Mouse (Mus musculus): ENCODE data around the gene Traf1. TPM values are rescaled to one million over a fixed set of nuclear protein-coding genes. Genes with fewer than 3 reads are reported as not detected.

Gene Traf1
- total RNA-seq, 2 experiments from 2014 or later: 0.36 to 0.53 TPM

GRCm38 (mm10) chr2:34948622-34949021 lies 12.9 kb downstream of the Traf1 start:
- intact Hi-C loops (cut with DNase I): no loop called here
- DNase-seq (ENCODE audit: extremely low spot score in 1 of 2, low spot score in 2 of 2): no peak

DNA sequence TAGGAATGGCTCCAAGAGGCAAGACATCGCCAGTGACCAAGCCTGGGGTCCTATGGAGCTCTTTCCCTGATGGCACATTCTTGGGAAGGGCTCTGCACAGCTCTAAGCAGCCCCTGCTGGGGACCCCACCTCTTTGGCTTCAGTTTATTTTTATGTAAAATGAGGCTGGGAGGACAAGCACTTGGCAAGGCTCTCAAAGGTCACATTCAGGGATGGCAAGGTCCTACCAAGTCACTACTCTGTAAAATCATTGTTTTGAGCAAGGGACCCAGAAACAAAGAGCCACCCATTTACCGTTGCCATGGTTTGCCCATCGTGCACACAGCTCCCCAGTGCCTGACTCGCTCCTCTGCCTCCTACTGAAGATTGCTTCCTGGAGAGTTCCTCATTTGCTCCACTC lies 15.5 kb downstream of the Traf1 start:
- no peak for DNase-seq (ENCODE audit: extremely low spot score in 1 of 2, low spot score in 2 of 2)
- intact Hi-C loops (cut with DNase I): no loop called here

DNA sequence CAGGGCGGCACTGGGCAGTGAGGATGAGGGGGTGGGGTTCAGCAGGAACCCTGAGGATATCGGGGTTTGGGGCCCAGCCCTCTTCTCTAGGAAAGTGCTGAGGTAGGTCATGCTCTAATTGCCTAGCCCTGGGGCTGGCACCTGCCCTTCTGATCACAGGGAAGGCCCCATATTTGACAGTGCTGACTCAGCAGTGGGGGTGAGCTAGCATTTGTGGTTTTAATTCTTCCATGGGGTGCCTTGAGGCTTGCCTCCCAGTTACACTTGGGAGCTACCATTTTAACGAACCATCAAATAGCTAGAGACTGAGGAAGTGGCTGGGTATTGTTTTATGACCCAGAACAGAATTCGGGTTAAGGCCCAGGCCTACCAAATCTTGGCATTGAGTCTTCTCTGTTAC lies 16.0 kb downstream of the Traf1 start:
- no peak for DNase-seq (ENCODE audit: extremely low spot score in 1 of 2, low spot score in 2 of 2)
- intact Hi-C loops (cut with DNase I): no loop called here

GRCm38 (mm10) chr2:34944761-34945160 lies 16.8 kb downstream of the Traf1 start:
- peak in 1 of 2 experiments; percentile 74 for DNase-seq (ENCODE audit: extremely low spot score in 1 of 2, low spot score in 2 of 2)
- intact Hi-C loops (cut with DNase I): no loop called here

DNA sequence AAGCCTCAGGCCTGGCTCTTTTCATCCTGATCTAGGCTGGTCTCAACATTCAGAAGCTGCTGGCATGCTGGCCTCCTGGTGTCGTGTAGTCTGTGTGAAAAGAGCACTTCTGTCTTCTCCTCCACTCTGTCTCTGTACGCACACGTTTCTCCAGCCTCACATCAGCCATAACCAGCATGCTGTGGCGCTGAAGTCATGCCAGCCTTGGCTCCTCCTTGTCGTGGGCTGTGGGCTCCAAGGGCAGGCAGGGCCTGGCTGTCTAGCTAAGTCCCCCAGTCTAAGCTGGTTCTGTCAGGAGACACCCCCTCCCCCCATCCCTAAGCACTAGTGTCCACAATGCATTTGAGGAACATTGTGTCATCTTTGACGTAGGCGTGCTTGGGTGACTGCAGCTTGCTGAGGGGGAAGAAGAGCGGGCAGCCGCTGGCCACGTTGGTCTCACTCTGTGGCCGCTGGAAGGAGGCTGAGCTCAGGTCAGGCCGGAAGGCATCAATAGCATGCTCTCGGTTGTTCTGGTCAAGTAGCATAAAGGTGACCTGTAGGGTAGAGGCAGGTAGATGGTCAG lies 17.9 kb downstream of the Traf1 start:
- DNase-seq (ENCODE audit: extremely low spot score in 1 of 2, low spot score in 2 of 2): no peak

DNA sequence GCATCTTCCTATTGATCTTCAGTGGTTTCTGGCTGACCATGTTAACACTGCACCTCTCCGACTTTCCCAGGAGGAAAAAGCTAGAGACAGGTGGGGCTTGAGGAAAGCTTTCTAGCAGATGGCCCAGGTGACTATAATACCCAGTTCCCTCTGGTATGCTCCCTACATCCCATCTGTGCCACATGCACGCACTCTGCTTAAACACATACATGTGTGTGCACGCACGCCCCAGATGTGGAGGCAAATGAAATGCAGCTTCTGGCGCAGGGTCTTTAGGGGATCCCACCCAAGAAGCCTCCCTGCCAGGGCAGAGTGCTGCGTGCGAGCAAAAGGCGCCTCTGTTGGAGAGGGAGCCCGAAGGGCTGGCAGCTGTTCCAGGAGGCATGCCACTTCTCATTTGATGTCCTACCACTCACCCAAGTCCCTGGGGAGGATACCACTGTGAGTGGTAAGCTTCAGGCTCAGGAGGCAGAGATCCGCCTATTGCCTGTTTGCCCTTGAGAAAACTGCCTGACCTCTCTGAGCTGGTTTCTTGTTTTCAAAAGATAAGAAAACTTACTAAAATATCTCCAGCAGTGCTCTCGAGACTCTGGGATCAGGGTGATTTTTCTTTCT lies 20.4 kb downstream of the Traf1 start:
- intact Hi-C loops (cut with DNase I): no loop called here
- no peak for DNase-seq (ENCODE audit: extremely low spot score in 1 of 2, low spot score in 2 of 2)

More for the DNA sequence above, 17.9 kb downstream of the Traf1 start:
- intact Hi-C loops (cut with DNase I): no loop called here

DNA sequence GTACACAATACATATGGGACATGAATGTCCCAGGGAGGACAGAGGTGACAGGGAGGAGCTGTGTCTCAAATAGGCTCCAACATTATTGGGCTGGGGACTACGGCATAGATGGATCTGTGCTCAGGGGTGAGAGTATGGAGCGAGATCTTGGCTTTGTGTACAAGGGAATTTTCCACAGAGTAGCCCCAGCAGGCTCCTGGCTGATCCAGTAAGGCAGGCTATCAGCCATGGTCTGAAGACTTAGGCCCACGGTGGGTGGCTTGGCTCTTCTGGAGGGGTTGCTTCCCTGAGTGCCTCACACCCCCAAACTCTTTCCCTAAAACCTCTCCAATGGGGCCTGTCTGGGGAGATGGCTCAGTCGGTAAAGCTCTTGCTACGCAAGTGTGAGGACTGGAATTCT lies 21.3 kb downstream of the Traf1 start:
- DNase-seq (ENCODE audit: extremely low spot score in 1 of 2, low spot score in 2 of 2): no peak
- intact Hi-C loops (cut with DNase I): no loop called here

GRCm38 (mm10) chr2:34938269-34939208 lies 23.0 kb downstream of the Traf1 start:
- intact Hi-C loops (cut with DNase I): no loop called here
- no peak for DNase-seq (ENCODE audit: extremely low spot score in 1 of 2, low spot score in 2 of 2)

DNA sequence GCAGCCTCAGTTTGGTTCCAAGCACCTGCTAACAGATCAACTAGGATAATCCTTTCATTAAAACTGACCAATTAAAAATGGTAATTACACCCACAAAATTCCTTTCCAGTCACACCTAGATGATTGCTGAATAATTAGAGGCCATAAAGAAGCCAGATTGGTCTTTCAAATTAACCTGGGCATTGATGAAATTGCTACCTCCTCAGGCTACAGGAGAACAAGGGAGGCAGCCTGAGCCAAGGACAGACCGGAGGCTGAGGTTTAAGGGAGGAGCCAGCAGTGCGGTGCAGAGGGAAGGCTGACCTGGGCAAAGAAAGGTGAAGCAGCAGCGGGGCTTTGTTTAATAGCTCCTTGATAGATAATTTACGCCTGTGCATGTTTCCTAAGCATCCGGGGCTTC lies 24.1 kb downstream of the Traf1 start:
- no peak for DNase-seq (ENCODE audit: extremely low spot score in 1 of 2, low spot score in 2 of 2)
- intact Hi-C loops (cut with DNase I): no loop called here

- intact Hi-C loops (cut with DNase I): no loop called here
- no peak for DNase-seq (ENCODE audit: extremely low spot score in 1 of 2, low spot score in 2 of 2)
Measured at GRCm38 (mm10) chr2:34927320-34927719, 34.3 kb downstream of the Traf1 start.

DNA sequence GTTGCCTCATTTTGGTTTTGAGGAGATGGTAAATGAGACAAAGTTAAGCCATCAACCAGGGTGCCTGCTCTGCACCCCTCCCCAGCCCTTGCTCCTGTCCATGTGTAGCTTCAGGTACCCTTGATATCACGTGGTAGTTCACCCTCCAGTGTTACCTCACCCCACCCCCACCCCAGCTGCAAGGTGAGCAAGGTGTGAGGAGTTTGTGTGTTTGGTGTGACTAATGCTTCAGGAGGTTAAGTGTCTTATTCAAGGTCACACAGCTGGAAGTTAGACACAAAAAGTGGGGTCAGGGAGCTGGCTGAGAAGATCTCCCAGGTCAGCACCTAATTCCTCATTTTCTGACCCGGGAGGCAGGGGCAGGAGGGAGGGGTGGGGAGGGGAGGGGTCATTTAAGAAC lies 38.8 kb downstream of the Traf1 start:
- intact Hi-C loops (cut with DNase I): no loop called here
- DNase-seq (ENCODE audit: extremely low spot score in 1 of 2, low spot score in 2 of 2): no peak

GRCm38 (mm10) chr2:34920144-34920543 lies 41.4 kb downstream of the Traf1 start:
- no peak for DNase-seq (ENCODE audit: extremely low spot score in 1 of 2, low spot score in 2 of 2)
- intact Hi-C loops (cut with DNase I): no loop called here

DNA sequence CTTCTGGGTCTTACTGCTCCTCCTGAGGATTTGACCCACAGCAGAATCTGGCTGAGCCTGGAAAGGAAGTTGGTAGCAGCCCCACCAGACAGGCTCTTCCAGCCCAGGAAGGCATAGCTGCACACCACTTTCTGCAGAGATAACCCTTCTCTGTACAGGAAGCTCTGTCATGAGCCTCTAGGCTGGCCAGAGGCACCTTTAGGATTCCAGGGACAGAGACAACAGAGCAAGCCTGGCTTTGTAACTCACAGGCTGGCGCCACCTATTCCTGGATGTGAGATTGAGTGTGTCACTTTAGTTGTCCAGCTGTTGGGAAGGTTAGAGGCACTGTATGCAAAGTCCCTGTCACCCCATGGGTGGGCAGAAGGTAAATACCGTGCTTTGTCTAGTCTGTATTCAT lies 46.5 kb downstream of the Traf1 start:
- intact Hi-C loops (cut with DNase I): no loop called here
- no peak for DNase-seq (ENCODE audit: extremely low spot score in 1 of 2, low spot score in 2 of 2)

DNA sequence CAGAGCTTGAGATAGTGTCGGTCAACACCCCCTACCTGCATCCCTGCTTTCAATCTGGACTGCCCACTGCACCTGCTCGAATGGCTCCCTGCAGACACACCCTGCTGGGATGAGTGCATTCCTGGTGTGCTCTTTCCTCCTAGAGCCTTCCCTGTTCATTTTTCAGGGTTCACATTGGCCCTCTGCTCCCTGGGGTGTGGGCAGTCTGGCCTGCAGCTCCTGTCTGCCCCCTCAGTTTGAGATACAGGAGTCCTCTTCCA lies 46.8 kb downstream of the Traf1 start:
- intact Hi-C loops (cut with DNase I): no loop called here
- DNase-seq (ENCODE audit: extremely low spot score in 1 of 2, low spot score in 2 of 2): no peak

DNA sequence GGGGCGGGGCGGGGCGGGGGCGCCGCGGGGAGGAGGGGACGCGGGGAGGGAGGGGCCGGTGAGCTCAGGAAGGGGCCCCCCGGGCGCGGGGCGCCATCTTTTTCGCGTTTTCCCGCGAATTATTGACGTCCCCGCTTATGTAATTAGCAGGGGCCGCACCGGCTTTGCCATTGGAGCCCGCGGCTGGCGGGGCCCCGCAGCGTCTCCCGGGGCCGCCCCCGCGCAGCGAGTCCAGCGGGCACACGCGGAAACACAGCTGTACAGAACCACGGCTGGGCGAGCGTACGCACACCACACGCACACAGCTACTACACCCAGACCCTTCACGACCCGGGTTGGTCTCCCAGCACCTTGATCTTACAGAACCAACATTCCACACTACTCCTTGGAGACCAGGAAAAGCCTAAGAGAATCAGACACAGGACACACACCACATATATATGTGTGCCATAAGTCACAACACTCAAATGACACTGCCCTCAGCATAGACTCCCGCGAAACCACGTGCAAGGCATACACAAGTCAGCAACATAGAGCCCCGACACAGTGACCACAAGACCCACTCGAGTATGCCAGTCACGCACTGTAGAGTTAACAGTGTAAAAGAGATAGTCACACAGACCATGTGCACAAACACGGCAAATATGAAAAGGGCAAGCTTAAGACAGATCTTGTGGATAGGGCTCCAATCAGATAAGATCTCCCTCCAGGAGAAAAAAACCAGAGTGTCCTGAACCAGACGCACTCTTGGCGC lies 47.3 kb downstream of the Traf1 start:
- intact Hi-C loops (cut with DNase I): no loop called here
- DNase-seq (ENCODE audit: extremely low spot score in 1 of 2, low spot score in 2 of 2): peak in 1 of 2 experiments; percentile 65

DNA sequence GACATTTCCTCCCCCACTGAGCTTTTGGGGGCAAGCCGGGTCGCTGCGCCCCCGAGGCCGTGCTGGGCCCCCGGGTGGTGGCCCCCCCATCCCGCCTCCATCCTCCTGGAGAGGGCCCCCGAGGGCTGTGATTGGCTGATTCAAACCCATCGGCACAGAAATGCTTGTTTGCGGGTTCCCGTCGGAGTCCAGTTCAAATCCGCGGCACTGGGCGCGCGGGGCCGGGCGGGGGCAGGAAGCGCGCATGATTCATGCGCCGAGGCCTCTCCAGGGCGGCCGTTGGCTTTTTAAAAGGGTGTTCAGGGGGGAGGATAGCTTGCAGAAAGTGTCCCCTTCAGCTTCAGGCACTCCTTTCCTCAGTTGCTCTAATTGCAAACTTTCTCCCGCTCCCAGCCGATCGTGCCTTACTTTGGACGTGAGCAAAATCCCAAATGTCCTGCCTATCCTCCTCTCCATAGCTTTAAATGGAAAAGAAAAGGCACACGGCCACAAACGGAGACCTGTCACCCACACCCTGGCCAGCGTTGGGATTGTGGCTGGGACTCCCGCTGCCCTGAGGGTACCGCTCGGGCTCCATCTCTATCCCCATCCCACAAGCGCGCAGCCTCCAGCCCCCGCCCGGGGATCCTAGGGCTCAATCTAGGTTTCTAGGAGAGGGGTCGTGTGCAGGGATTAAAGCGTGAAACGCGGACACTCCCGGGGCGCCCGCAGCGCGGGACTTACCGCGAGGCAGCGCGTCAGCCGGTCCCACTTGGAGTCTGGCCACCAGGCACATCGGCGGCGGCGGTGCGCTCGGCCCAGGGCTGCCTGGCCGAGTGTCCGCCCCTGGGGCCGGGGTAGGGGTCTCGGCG lies 48.1 kb downstream of the Traf1 start, which contains the start of gene Phf19:
TSS of gene Phf19 (minus strand) at position 809 of the 851 bp plus-strand sequence.
- intact Hi-C loops (cut with DNase I): loop anchor here (2.0 kb wide), 1 partner anchor 51 kb away; no protein-coding TSS in a partner anchor
- DNase-seq (ENCODE audit: extremely low spot score in 1 of 2, low spot score in 2 of 2): peak in 1 of 2 experiments; percentile 50

- DNase-seq (ENCODE audit: extremely low spot score in 1 of 2, low spot score in 2 of 2): peak in 1 of 2 experiments; percentile 30
- intact Hi-C loops (cut with DNase I): loop anchor here (2.0 kb wide), 1 partner anchor 52 kb away; no protein-coding TSS in a partner anchor
Measured at GRCm38 (mm10) chr2:34912613-34913012, 49.0 kb downstream of the Traf1 start.

DNA sequence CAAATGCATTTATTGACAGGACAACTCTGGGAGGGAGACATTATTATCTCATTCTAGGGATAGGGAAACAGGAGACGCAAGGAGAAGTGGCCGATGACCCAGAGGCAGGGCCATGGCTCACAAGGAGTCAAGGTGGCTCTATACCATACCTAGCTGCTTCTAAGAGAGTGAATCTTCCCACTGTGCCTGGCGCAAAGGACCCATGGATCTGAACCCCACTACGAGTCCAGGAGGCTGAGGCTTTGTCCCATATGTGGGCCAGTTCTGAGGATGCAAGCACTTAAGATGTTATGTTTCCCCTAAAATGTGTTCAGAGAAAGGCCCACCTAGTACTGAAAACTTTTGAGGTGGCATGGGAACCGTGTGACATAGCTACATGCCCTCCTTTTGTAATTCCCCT lies 49.7 kb downstream of the Traf1 start:
- intact Hi-C loops (cut with DNase I): loop anchor here (2.0 kb wide), 1 partner anchor 53 kb away; no protein-coding TSS in a partner anchor

More for the DNA sequence above, 49.7 kb downstream of the Traf1 start:
- no peak for DNase-seq (ENCODE audit: extremely low spot score in 1 of 2, low spot score in 2 of 2)

All from left cerebral cortex, postnatal 10 days (tissue).